Mouse (Mus musculus): ENCODE data around the gene Cpm. TPM values are rescaled to one million over a fixed set of nuclear protein-coding genes. Genes with fewer than 3 reads are reported as not detected.

Cpm gene
- polyA plus RNA-seq, 1 experiment, result 11.8 TPM

- 44% methylated on average over 3 of the region's 3 CpGs for WGBS
- no peak for DNase-seq (ENCODE audit: low read depth, low spot score)
Measured at GRCm38 (mm10) chr10:117654576-117655123, 25.4 kb downstream of the Cpm start.

- no peak for DNase-seq (ENCODE audit: low read depth, low spot score)
- WGBS, result 71% methylated on average over 9 of the region's 9 CpGs
Measured at GRCm38 (mm10) chr10:117655460-117655859, 26.2 kb downstream of the Cpm start.

DNA sequence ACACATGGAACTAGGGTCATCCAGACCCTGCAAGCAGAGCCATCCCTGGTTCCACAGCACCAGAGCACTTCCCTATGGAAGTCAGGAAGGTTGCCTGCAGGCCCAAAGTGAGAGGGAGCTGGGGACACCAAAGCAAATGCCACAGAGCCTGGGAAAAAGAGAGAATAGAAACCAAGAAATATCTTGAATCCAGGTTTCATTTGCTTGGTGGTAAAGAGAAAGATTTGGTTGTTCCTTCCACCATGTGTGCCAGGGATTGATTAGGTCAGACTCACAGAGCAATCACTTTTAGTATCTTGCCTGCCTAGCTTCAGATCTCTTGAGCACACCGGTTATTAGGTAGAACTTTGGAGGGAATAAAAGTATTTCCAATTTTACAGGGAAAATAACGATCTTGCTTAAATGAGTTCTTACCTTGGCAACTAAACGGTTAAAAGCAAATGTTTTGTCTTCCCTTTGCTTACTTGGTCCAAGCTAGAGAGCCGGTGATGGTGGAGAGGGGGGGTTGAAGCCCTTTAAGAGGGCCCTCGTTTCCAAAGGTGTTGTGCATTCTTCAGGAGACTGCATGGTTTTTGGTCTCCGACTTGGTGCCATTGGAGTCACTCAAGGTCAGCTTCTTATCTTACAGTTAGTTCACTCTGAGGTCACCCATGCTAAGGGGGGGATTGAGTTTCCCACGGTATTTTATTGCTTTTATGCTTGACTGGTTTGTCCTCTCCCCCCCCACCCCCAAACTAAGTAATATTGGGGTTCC lies 26.8 kb downstream of the Cpm start:
- 68% methylated on average over 7 of the region's 7 CpGs for WGBS

DNA sequence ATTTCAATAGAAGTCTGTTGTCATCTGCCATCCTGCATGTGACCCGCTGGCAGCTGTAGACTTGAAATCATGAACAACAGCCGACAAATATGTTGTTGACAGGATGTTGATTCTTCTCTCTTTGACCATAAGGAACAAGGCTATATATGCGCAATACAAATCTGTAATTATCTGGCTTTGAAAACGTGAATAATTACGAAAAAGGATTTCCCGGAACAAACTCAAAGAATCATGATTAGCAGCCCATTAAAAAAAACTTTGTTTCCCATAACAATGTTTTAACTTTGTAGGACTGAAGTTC lies 27.3 kb downstream of the Cpm start:
- WGBS, result 91% methylated on average over 6 of the region's 6 CpGs
- DNase-seq (ENCODE audit: low read depth, low spot score), result no peak

More for the DNA sequence above, 26.8 kb downstream of the Cpm start:
- no peak for DNase-seq (ENCODE audit: low read depth, low spot score)

DNA sequence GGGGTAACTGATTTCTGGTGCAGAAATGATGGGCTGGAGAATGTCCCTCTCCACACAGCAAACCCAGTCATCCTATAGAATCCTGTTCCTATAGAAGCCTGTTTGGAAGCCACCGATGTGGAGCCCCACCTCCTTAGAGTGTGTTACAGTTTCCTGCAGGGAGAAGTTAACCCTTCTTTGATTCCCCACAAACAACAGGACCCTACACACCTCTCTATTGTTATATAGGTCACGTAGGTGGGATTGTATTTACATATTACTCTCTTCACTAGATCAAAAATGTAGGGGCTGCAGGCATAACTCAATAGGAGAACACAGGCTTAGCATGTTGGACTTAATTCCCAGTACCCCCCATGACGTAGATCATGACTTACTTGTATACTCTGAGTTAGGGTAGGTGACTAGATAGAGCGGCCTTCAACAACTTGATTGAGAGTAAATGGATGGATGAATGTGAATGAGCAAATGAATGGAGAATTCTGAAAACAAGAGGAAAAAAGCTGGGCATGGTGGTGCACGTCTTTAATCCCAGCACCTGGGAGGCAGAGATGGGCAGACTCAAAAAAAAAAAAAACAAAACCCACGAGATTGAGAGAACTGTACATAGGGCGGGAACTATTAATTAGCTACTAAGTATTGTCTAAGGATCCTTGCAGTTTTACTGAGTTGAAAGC lies 27.8 kb downstream of the Cpm start:
- no peak for DNase-seq (ENCODE audit: low read depth, low spot score)
- WGBS, result 79% methylated on average over 7 of the region's 7 CpGs

- DNase-seq (ENCODE audit: low read depth, low spot score), result no peak
- 94% methylated on average over 3 of the region's 3 CpGs for WGBS
Measured at GRCm38 (mm10) chr10:117657659-117658306, 28.5 kb downstream of the Cpm start.

GRCm38 (mm10) chr10:117658522-117659429 lies 29.5 kb downstream of the Cpm start:
- no peak for DNase-seq (ENCODE audit: low read depth, low spot score)
- 94% methylated on average over 14 of the region's 14 CpGs for WGBS

DNA sequence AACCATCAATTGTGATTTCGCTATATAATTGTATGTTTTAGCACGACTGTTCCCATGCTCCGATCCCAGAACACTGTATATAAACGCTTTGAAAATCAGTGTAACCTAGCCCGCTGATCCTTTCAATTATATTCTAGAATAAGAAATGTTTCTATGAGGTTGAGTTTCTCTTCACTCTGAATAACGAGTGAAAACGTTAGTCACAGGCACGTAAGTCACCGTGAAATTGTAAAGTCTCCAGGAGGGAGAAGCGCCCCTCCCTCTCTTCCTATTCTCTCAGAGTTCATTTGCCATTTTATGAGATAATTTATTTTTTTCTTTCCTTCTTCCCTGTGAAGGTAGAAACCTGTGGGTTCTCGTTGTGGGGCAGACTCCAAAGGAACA lies 30.1 kb downstream of the Cpm start:
- DNase-seq (ENCODE audit: low read depth, low spot score), result no peak
- 65% methylated on average over 11 of the region's 11 CpGs for WGBS

DNA sequence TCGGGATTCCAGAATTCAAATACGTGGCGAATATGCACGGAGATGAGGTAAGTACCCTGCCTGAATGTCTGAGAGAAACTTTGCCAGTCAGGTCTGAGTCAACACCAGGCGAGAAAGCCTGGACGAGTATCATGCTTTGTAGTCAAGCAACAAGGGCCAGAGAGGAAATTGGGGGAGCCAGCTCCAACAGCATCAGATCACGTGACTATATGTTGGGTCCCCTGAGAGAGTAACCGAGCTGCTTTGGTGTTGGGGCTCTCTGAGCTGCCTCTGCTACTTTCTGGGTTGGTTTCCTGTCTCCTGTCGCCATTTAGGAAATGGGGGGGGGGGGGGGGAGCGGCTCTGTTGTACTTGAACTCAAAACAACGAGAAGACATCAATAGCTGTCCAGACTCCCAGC lies 30.5 kb downstream of the Cpm start:
- DNase-seq (ENCODE audit: low read depth, low spot score), result no peak

DNA sequence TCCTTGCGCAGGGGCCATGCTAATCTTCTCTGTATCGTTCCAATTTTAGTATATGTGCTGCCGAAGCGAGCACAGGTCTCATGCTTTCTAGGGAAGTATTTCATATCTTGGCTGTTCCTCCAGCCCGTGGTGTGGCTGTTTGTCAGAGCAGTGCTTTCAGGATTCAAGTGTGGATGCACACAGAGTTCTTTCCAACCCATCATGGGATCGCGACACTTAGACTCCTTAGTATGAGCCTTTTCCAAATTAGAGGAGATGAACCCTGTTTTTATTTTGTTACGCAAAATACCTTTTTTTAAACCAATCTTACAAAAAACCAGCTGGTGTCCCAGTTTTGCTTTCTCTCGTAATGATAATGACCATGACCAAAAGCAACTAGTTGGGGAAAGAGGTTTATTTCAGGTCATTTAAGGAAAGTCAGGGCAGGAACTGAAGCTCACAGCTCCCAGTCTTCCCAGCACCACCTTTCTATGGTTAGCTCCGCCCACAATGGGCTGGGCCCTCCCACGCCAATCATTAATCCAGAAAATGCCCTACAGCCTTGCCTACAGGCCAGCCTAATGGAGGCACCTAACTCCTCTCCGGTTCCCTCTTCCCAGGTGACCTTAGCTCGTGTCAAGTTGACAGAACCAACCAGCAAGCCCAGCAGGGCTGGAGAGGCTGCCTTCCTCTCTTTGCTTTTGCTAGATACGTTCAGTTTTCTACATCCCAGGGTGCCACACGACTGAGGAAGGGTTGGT lies 33.2 kb downstream of the Cpm start:
- DNase-seq (ENCODE audit: low read depth, low spot score), result peak; percentile 70
- WGBS, result 64% methylated on average over 15 of the region's 15 CpGs

More for the DNA sequence above, 30.5 kb downstream of the Cpm start:
- WGBS, result 70% methylated on average over 11 of the region's 11 CpGs

- WGBS, result 20% methylated on average over 14 of the region's 14 CpGs
- DNase-seq (ENCODE audit: low read depth, low spot score), result peak; percentile 81
Measured at GRCm38 (mm10) chr10:117663056-117663864, 34.0 kb downstream of the Cpm start.

DNA sequence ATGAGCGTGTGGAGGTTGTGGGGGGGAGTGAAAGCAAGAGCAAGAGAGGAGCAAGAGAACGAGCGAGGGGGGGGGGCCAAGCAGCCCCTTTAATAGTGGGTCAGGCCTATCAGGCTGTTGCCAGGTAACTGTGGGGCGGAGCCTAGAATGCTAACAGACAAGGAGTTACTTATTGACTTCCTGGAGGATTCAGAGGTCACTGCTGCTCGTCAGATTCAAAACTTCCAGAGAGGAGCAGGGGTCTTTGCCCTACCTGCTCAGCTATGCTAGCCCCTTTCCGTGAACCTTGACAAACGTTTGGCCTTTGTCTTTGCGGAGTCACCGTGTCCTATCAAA lies 34.5 kb downstream of the Cpm start:
- 14% methylated on average over 9 of the region's 9 CpGs for WGBS
- DNase-seq (ENCODE audit: low read depth, low spot score), result peak; percentile 65

- DNase-seq (ENCODE audit: low read depth, low spot score), result no peak
- WGBS, result 39% methylated on average over 14 of the region's 14 CpGs
Measured at GRCm38 (mm10) chr10:117664208-117664925, 35.1 kb downstream of the Cpm start.

DNA sequence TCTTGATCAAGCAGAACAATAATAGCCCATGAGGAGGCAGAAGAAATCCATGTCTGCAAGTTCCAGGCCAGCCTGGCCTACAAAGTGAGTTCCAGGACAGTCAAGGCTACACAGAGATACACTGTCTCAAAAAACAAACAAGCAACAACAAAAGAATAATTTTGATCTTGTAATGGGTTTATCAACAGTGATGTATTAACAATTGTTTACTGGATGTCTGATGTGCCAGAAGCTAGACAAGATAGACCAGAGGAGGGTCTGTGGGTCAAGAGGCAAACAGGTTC lies 35.6 kb downstream of the Cpm start:
- DNase-seq (ENCODE audit: low read depth, low spot score), result no peak

DNA sequence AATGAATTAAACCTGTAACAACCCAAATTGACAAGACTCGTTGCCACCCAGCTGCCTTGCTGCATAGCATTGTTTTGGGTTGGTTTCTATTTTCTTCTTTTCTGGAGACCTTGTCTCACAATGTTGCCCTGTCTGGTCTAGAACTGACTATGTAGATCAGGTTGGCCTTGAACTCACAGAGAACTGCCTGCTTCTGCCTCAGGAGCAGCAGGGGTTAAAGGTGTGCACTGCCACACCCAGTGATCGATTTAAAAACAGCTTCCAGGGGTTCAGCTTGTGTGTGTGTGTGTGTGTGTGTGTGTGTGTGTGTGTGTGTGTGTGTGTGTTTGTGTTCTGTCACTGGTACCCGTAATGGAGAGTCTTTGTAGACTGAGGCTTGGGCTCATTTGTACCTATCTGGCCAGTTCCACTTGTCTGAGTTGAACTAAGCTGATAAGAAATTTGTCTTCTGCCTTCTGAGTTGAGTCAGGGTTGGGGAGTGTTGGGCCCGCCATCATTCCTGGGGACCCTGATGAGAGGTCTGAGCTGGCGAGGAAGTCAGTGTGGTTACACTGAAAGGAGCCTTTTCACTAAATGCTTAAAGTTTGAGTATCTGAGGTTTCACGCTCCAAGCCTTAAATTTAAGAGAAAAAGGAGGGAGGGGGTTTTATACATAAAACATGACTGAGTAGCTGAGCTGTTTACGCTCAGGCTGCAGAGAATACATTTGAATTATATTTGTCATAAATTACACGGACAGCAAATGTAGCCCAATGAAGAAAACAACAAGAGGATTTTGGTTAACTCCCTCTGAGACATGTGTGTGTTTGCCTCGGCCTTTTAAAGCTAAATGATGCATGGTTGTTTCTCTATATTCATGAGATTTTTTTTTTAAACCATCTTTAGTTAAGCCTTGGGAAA lies 36.3 kb downstream of the Cpm start:
- WGBS, result 75% methylated on average over 9 of the region's 9 CpGs
- no peak for DNase-seq (ENCODE audit: low read depth, low spot score)

GRCm38 (mm10) chr10:117666361-117666760 lies 37.1 kb downstream of the Cpm start:
- no peak for DNase-seq (ENCODE audit: low read depth, low spot score)
- WGBS, result 92% methylated on average over 3 of the region's 3 CpGs
